Mouse (Mus musculus) limb, embryonic 13.5 days (tissue): ENCODE results near the gene Luzp1. TPM values are rescaled to one million over a fixed set of nuclear protein-coding genes. Genes with fewer than 3 reads are reported as not detected.

Source experiments
- ATAC-seq: fragments of 200-750 bp; cut with Nextera tagmentation; 2 replicates; pipeline ENCODE4 v1.8.0; 2017; ENCODE audit warnings: low read depth, moderate number of reproducible peaks, moderate TSS enrichment; ENCODE audit not compliant: low FRiP score
- H3K27ac ChIP-seq: fragments of 300-500 bp; sonication (generic); 2 replicates; pipeline ENCODE4 v1.5.1; 2015; ENCODE audit warnings: inconsistent platforms, mild to moderate bottlenecking, moderate library complexity
- H3K27me3 ChIP-seq: fragments of 300-500 bp; sonication (generic); 2 replicates; pipeline ENCODE4 v1.6.1; 2015; ENCODE audit warnings: mild to moderate bottlenecking, inconsistent platforms
- H3K36me3 ChIP-seq: fragments of 300-500 bp; sonication (generic); 2 replicates; pipeline ENCODE4 v1.6.1; 2015; ENCODE audit warnings: inconsistent platforms, mild to moderate bottlenecking, moderate library complexity
- H3K4me1 ChIP-seq: fragments of 300-500 bp; sonication (generic); 2 replicates; pipeline ENCODE4 v1.6.1; 2015; ENCODE audit warnings: inconsistent platforms
- H3K4me2 ChIP-seq: fragments of 300-500 bp; sonication (generic); replicated peaks from 2 replicates; pipeline ENCODE4 v1.6.1; 2015; ENCODE audit warnings: inconsistent platforms, mild to moderate bottlenecking, moderate library complexity
- H3K4me3 ChIP-seq: fragments of 300-500 bp; sonication (generic); 2 replicates; pipeline ENCODE4 v1.5.1; 2015; ENCODE audit warnings: moderate library complexity, mild to moderate bottlenecking, inconsistent platforms
- H3K9ac ChIP-seq: fragments of 300-500 bp; sonication (generic); 2 replicates; pipeline ENCODE4 v1.6.1; 2015; ENCODE audit warnings: mild to moderate bottlenecking, inconsistent platforms
- H3K9me3 ChIP-seq: fragments of 300-500 bp; sonication (generic); 2 replicates; pipeline ENCODE4 v1.6.1; 2016; ENCODE audit warnings: inconsistent platforms
- WGBS: fragments of 180-500 bp; shearing (Covaris S2); methylation state at CpG from one replicate; pipeline ENCODE4 v1.1.7; 2015; 5-methylcytosine and 5-hydroxymethylcytosine counted together
- polyA plus RNA-seq: library from polyadenylated mRNA; unstranded; fragments of >200 nt; fragmentation: Nextera tagmentation; extraction: Ambion mirVana; gene quantifications from 2 replicates; pipeline ENCODE4 v1.2.1, GENCODE M21; 2015

Gene Luzp1
- polyA plus RNA-seq, 1 experiment from 2014 or later, result 155 TPM

DNA sequence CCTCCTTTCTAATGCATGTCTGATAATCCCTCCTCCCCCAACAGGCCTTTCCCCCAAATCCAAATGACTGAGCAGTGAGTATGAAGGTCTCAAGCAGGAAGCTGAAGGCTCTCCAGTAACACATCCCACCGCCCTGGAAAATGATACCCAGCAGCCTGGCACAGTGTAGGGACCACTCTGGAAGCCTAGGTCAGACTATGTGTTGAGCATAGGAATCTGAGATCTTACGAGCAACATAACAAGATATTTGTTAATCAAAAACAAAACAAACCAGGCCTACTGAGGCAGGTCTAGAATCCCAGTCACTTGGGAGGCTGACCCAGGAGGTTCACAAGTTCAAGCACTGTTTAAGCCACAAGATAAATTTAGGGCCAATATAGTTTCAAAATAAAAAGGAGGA, 131.0 kb downstream of the Luzp1 start:
- Histone ChIP-seq H3K4me3 (peak overlapping the region; percentile 98), H3K27ac (no peak overlapping the region), H3K27me3 (no peaks in the 10 kb centered on the region), H3K36me3 (no peaks in the 10 kb centered on the region; the same call in 1 of the 2 replicates), H3K4me1 (peaks cover 13% of the 10 kb centered on the region), H3K4me2 (peak overlapping the region; percentile 69), H3K9me3 (no peaks in the 10 kb centered on the region), H3K9ac (no peak overlapping the region)
- 88% methylated on average over 2 of the region's 2 CpGs for WGBS
- ATAC-seq, result no peak

DNA sequence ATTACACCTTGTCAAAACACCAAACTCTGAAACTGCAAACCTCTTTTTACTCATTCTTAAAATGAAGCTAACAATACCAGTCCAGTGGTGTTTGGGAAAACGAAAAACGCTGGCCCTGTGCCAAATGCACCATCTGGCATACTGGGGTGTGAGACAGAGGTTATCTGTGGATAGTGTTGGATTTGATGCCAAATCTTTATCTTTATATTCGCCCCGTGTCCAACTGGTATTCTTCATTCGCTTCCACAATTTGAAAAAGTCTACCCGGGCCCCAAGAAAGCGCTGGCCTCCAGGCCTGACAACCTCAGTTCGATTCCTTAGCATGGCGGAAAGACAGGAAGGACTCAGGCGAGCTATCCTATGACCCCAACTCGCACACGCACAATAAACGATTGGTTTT, 131.9 kb downstream of the Luzp1 start:
- Histone ChIP-seq H3K4me2 (peak overlapping the region; percentile 69), H3K9ac (peak overlapping the region; percentile 100), H3K27ac (peak overlapping the region; percentile 91; the same call in 1 of the 2 replicates), H3K9me3 (no peaks in the 10 kb centered on the region), H3K27me3 (no peaks in the 10 kb centered on the region), H3K4me1 (peaks cover 13% of the 10 kb centered on the region), H3K4me3 (peak overlapping the region; percentile 98), H3K36me3 (no peaks in the 10 kb centered on the region; the same call in 1 of the 2 replicates)
- ATAC-seq, result no peak; the same call in 1 of the 2 replicates
- WGBS, result 2% methylated on average over 13 of the region's 13 CpGs

DNA sequence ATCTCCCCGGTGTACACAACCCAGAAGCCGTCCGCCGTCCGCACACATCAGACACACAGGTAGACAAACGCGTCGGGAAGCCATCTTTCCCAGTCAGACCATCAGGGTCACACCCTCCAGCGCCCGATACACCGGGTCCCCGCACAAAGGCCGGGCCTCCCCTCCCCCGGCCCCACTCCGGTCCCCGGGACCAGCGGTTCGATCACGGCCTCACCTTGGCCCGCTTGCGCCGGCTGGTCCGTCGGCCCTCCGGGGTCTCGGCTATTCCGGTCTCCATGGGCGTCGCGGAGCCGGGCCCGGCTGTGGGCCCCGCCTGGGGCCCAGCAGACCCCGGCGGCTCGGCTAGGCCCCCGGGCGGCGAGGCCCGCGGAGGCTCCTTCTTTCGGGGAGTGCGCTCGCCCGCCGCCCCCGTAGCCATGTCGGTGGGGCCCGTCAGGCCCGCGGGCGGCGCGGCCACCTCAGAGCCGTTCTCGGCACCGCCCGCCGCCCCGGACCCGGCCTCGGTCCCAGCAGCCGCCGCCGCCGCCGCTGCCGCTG, 132.5 kb downstream of the Luzp1 start:
- no peaks in the 10 kb centered on the region for H3K27me3 ChIP-seq
- peak overlapping the region; percentile 98 for H3K4me3 ChIP-seq
- H3K9me3 ChIP-seq, result no peaks in the 10 kb centered on the region
- no peaks in the 10 kb centered on the region; the same call in 1 of the 2 replicates for H3K36me3 ChIP-seq
- peak overlapping the region; percentile 69 for H3K4me2 ChIP-seq
- H3K9ac ChIP-seq, result peak overlapping the region; percentile 100
- under 1% methylated on average over 49 of the region's 68 CpGs for WGBS
- ATAC-seq, result peak; percentile 45; the same call in 1 of the 2 replicates
- peak overlapping the region; percentile 91 for H3K27ac ChIP-seq
- peaks cover 13% of the 10 kb centered on the region for H3K4me1 ChIP-seq

DNA sequence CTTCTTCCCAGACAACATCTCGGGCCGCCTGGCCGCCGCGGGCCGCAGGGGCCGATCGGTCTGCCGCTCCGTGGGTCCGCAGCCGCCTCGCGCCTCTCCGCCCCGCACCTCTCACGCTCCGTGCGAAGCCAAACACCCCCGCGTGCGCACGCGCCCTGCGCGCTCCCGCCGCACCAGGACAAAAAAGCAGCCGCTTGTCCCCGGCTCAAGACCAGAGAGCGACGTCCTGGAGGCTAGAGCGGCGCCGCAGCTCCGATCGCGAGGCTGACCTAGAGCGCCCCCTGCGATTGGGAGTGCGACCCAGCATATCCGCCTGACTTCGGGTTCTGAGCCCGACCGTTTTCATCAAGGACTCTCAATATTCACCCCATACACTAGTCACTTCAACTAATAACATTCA, 133.0 kb downstream of the Luzp1 start, which contains the start of gene Kdm1a:
Gene Kdm1a (minus strand): TSS at position 156 of the 400 bp plus-strand sequence.
- H3K4me1 ChIP-seq, result peaks cover 13% of the 10 kb centered on the region
- peak within 1 kb of the TSS; percentile 100 for H3K9ac ChIP-seq
- H3K4me3 ChIP-seq, result peak within 1 kb of the TSS; percentile 98
- no peaks in the 10 kb centered on the region for H3K27me3 ChIP-seq
- under 1% methylated on average over 37 of the region's 45 CpGs for WGBS
- H3K27ac ChIP-seq, result peak within 1 kb of the TSS; percentile 91
- ATAC-seq, result peak; percentile 82
- H3K4me2 ChIP-seq, result peak within 1 kb of the TSS; percentile 69
- H3K36me3 ChIP-seq, result no peaks in the 10 kb centered on the region; the same call in 1 of the 2 replicates
- no peaks in the 10 kb centered on the region for H3K9me3 ChIP-seq

Other genes starting within 250 kb of the Luzp1 start
- gene Tcea3, start 222.0 kb upstream of the Luzp1 start, polyA plus RNA-seq, result 8.1 and 9.0 TPM in 2 replicates
- gene Zfp46, start 185.1 kb upstream of the Luzp1 start, polyA plus RNA-seq, result 24.3 and 28.4 TPM in 2 replicates
- gene Hnrnpr, start 158.8 kb upstream of the Luzp1 start, polyA plus RNA-seq, result 262 and 263 TPM in 2 replicates
- 0.55 and 0.89 TPM in 2 replicates for gene Htr1d, start 46.2 kb upstream of the Luzp1 start, polyA plus RNA-seq
- gene 6030445D17Rik, start 7.5 kb upstream of the Luzp1 start, polyA plus RNA-seq, result 0.10 and 0.29 TPM in 2 replicates
- 46.5 and 46.9 TPM in 2 replicates for gene Kdm1a, start 133.0 kb downstream of the Luzp1 start, polyA plus RNA-seq
- gene Tex46, start 140.7 kb downstream of the Luzp1 start, polyA plus RNA-seq, result not detected in 2 replicates
- gene Lactbl1, start 152.9 kb downstream of the Luzp1 start, polyA plus RNA-seq, result 0.05 TPM in 1 of 2 replicates, not detected in the other